Mouse (Mus musculus) gastrocnemius, postnatal 10 days (tissue): ENCODE results near the gene Jarid2. TPM values are rescaled to one million over a fixed set of nuclear protein-coding genes. Genes with fewer than 3 reads are reported as not detected.

Experiments used
- DNase-seq: peaks from one replicate; pipeline ENCODE4 v3.0.0; 2021; ENCODE audit warnings: mixed read lengths
- total RNA-seq, 2 experiments: library from RNA; stranded (reverse); gene quantifications; 2 replicates each; pipeline ENCODE4 v1.2.3; 2021

Jarid2 gene
- total RNA-seq, 2 experiments from 2014 or later = 51.7 to 61.3 TPM

DNA sequence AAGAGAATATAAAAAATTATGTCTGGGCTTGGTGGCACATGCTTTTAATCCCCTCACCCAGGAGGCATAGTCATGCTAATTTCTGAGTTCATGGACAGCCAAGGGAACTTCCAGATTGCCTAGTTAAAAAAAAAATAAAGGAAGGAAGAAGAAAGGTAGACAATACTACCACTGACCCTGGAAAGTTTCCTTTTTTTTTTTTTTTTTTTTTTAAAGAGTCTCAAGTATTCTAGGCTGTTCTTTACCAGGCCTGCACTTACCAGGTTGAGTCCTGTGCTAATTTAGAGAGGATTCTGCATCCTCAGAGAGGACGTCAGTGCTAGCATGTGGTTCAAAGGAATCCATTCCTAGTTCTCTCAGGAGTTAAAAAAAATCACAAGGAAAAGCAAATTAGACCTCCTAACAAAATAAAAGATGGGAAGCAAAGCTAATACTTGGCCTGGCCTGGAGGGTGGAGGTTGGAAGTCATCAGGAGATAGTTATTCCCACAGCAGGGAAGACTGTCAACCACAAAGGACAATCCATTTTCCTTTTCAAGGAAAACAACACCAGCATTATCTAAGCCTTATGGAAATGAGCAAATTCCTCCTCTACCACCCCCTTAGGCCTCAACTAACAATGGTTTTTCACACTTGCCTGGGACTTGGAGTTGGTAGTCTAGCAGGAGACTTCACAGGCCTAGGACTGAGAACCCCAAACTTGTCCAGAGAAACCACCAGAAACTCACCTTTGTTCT is 961 bp upstream of the Jarid2 start:
- DNase-seq = no peak

DNA sequence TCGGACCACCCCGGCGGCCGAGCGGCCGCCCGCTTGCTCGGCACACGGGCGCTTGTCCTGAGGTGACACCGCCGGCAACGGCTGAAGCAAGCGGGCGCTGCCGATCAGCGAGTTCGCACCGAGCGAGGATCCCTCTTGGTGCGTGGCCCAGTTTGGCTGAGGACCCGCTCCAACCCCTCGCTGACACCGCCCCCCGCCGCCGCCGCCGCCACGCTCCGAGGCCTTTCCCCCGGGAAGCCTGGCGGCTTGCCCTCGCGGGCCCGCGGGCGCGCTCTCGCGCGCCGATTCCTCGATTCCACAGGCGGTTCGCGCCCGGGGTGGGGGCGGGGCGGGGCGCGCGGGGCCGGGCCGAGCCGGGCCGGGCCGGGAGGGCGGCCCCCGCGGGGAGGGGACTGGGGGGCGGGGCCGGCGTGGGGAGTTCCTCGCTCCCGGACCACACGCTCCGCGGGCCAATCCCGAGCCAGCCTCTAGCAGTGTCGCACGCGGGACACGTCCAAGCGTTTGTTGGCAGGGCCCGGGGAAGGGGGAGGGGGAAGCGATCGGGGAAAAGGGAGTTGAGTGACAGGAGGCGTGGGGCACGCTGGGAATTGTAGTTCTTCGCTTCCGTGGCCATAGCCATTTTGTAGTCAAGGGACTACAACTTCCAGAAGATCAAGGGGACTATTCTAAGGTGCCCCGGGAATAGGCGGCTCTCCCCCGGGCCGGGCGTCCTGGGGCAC is 1.0 kb downstream of the Jarid2 start:
- DNase-seq = peak; percentile 99

DNA sequence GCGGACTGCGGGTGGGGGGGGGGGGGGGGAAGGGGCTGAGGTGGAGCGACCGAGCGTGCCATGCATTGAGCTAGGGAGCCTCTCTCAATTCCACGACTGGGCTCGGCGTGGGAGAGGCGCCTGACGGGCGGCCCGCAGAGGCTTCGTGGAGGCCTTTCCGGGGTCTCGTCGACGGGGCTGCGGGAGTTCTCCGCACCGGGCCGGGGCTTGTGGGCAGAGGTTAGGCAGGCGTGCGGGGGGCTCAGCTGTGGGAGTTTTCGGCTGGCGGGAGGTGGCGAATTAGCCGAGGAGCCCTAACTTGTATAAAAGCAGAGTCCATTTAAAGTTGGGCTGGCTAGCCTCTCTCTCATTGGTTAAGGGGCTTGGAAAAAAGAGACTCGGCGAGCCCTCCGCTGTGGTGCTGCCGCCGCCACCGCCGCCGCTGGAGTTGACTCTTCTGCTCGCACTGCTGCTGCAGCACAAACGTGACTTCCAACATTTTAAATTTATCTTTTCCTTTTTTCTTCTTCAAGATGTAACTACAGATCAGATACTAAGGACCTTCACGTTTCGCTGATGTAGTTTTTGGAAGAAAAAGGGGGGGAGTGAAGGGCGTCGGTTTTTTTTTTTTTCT is 1.8 kb downstream of the Jarid2 start:
- DNase-seq = peak; percentile 83

DNA sequence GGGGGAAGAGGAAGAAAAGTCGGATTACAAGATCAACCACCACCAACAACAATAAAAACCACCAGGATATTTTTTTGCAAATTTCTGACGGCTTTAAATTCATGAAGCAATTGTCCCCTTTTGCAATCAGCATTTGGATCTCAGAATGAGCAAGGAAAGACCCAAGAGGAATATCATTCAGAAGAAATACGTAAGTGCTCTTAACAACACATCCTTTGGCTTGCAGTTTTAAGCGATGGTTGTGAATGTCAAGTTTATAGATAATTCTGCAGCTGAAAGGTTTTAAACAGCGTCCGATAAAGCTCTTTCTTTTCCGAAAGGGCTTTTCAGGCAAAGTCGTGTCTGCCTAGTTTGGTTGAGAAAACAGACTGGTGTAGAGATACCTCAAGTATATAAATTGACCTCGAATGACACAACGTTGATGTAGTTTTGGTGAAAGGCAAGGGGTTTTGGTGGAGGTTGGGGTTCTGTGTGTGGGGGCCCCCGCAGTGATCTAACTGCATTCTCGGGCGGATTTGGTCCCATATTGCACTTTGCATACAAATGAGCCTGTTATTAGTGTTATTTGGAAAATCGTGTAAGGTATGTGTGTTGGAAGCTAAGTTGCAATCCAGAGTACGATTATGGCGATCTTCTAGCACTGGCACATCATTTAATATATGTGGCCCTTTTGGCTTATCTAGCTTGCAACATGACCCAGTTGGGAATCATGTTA is 2.6 kb downstream of the Jarid2 start:
- DNase-seq = no peak

DNA sequence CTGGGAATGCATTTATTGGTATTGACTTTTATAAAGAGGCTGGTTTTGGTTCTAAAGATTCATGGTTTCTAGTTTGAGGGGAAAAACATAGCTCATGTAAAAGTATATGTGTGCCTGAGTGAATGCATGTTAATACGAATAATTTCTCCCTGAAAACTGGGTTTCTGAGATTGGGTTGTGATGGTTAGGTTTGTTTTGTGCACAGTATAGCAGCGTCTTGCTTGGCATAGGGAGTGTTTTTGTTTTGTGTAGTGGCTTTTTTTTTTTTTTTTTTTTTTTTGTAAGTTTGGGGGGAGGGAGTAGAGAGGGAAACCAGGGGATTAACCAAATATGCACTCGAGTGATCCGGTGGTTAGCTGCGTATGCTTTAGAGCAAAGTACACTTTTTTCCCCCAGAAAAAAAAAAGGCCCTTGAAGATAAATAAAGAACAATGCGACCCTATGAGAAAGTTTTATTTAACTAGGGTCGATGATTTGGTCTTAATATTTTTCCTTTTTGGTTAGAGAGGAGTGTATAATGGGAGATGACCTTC is 3.2 kb downstream of the Jarid2 start:
- no peak for DNase-seq

DNA sequence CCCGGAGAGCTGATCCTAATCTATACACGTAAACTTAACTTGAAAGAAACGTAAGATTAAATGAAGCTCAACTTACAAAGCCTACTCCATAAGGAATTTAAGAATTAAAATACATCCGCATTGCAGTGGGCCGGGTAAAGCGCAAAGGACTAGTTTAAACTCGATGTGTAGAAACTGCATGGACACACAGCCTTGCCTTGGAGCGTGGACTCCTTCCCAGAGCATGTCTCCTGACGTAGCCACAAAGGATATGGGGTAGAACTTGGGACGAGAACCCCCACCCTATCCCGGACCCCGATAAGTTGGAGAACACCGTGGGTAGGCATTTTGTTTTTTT is 3.7 kb downstream of the Jarid2 start:
- DNase-seq = peak; percentile 16

DNA sequence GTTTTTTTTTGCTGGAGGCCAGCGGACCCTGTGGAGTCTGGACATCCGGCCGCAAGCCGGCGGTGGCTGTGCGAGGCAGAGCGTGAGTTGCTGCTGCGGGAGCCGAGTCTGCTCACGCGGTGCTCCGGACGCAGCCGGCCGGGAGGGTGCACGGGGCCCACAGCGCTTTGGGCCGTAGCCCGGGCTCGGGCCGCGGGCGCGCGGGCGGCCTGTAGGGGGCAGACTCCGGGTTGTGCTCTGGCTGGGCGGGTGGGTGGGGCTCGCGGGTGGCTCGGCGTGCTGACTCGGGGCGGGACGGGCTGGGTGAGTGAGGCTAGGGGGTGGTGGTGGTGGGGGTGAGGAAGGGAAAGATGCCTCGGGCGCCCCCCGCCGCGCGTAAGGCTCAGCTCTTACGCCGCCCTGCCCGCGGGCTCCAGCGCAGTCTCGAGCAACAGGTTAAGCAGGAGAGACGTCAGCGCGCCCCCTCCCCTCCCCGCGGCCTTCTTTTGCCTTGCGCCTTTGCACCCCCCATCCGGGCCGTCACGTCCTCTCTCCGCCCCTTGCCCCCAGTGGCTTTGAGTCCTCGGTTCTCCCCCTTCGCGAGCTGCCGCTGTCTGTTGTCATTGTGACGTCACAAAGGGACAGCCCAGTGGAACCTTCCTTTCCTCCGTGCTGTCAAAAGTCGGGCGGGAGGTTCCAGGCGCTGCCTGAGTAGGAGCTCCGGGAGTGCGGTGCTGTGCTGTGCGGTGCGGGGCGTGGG is 4.3 kb downstream of the Jarid2 start:
- DNase-seq = peak; percentile 92

DNA sequence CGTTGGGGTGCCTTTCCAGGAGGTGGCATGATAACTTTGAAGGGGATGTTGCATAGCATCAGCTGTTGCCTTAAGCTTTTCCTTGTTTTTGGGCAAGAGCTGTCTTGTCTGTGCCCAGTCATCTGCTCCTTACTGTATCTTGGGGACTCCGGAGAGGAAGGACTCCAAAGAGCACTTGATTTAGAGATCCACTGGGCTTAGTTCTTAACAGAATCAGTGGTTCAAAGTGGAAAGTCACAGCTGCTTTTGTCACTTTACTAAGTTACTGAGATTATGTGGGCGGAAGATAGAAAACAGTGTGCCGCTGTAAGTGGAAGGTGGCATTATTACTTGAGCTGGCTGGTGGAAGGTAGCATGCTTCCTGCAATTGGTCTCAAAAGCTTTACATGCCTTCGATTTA is 5.2 kb downstream of the Jarid2 start:
- DNase-seq = no peak

DNA sequence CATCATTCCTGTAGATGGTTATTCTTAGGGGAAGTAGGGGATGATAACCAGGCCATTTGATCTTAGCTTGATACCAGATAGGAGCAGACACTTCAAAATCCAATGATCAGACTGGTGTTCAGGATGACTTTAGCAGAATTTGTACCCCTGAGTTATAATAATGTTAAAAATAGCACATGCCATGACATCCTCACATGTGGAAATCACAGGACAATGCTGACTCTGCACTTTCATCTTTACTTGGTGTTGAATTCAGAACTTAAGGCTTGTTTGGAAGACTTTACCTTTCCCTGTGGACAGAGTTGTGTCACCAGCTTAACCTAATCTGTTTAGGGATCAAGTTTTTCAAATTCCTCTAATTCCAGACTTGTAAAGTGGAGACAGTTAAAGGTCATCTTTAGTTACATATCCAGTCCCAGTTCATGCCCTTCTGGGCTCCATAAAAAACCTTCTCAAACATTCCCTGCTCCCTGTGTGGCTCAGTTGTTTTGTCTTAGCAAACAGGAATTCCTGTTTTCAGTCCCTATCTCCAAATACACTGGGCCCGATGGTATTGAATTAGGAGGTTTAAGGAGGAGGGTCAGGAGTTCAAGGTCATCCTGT is 5.9 kb downstream of the Jarid2 start:
- DNase-seq = no peak

DNA sequence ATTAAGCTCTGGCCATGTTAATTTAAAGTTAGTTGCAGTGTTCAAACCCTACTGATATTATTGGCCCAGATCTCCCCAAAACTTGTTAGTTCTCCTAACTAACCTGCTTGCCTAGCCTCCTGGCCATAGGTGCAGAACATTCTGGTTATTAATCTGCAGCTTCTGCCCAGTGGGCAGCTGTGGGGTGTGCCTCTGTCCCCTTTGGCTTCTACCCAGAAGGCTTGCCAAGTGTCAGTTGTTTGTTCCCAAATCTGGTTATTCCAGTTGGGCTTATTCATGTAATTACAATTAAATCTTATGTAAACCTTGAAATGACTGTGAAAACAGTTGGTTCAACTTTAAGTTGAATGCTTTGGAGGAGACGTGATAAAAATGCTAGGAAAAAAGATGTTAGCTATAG is 8.0 kb downstream of the Jarid2 start:
- DNase-seq = no peak

DNA sequence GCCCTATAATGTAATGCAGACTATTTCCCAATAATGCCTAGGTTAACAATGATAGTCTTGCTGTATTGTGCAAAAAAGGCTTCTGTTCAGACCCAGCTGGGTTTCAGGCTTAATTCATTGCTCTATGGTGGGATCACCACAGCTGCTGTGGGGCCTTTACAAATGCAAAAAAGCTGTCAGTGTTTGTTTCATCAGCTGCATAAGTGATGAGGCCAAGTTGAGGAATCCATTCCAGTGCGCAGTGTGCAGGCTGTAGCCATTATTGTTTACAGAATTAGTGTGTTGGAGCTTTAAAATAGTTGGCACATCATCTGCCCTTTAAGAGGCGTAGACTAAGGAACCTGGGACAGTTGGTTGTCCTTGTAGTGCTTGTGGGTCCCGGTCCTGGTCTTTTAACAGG is 22.5 kb downstream of the Jarid2 start:
- DNase-seq = no peak

DNA sequence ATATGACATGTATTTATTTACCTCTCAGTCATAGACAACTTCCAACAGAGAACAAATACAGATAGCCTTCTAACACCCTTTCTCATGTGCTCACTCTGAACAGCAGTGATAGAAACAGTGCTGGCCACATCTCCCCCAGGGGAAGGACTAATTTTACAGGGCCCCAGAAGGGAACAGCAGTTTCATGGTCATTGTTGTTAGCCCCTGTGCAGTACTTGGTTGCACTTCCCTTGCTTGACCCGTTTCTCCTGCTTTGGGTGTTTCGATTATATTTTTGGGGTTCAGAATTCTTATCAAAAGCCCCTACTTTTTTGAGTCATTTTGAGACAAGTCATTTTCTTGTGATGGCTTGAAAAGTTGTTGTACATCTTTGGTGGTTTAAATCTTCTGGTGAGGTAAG is 23.9 kb downstream of the Jarid2 start:
- no peak for DNase-seq

DNA sequence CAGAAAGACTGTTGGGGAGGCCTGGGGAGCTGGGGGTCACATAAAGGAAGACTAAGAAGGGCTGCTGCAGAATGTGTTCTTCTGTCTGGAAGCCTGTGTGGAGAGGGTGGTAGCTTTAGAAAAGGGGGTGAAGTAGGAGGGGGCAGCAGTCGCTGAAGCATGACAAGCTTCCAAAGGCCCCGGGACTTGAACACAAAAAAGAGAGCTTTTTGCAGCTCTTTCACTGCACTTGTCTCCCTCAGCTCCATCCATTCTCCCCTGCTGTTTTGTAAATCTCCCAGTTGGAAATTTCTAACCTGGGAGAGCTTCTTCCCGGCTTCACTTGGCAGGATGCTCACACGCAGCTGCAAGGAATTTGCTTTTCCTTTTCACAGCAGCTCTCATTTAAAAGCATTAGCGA is 26.2 kb downstream of the Jarid2 start:
- no peak for DNase-seq

DNA sequence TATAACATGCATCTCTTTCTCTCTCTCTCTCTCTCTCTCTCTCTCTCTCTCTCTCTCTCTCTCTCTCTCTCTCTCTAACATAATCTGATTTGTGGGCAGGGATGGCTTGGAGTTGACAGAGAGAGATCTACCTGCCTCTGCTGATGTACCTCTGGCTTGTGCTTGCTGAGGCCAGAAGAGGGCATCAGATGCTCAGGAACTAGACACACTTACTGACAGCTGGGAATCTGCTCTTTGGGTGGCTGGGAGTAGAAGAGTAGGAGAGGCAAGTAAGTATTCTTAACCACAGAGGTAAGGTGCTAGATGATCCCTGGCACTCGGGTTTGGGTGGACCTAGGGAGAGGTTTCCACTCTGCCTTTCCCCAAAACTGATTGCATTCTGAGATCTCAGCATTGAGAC is 29.5 kb downstream of the Jarid2 start:
- no peak for DNase-seq

DNA sequence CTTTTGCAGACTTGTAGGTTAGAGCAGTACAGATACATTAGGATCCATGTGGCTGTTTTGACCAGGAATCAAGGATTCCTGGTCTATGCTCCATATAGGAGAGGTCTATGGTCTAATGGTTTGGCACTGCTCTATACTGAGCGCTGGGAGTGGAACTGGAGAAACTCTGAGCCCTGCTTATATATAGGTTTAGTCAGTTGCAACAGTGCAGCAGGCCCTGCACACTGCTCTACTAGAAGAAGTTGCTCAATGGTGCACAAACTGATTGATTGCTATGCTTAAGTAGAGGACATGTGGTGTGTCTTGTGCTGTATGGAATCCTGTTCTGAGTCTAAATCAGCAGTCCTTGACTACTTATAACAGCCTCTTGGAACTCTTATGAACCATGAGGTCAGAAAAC is 31.5 kb downstream of the Jarid2 start:
- DNase-seq = no peak

DNA sequence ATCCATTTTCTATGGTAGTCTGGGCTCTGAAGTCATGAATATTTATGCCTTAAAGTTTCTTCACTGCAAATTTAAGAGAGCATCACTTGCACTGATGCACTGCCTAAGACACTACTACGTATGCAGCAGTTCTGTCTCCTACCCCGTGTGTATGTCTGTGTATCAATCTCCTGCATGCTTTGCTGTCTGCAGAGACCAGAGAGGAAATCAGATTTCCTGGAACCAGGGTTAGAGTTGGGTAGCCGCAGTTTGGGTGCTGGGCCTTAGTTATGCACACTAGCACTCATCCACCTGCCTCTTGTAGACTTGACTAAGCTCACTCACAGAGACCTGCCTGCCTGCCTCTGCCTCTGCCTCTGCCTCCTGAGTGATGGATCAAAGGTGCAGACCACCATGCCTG is 33.8 kb downstream of the Jarid2 start:
- no peak for DNase-seq

DNA sequence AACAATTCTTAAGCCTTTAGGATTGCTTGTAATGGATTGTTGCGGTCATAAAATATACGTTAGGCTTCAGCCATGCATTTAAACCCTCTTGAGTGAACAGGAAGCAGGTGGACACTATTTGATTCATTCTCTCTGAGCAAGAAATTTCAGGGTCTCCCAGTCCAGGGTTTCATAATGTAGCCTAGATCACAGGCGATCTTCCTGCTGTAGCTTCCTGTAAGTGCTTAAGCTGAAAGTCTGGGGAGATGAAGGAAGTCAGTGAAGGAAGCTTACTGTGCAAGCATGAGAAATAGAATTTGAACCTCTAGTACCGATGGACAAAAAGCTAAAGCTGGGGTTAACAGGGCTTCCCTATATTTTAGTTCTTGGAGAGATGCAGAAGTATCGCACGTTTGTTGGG is 38.5 kb downstream of the Jarid2 start:
- DNase-seq = no peak

DNA sequence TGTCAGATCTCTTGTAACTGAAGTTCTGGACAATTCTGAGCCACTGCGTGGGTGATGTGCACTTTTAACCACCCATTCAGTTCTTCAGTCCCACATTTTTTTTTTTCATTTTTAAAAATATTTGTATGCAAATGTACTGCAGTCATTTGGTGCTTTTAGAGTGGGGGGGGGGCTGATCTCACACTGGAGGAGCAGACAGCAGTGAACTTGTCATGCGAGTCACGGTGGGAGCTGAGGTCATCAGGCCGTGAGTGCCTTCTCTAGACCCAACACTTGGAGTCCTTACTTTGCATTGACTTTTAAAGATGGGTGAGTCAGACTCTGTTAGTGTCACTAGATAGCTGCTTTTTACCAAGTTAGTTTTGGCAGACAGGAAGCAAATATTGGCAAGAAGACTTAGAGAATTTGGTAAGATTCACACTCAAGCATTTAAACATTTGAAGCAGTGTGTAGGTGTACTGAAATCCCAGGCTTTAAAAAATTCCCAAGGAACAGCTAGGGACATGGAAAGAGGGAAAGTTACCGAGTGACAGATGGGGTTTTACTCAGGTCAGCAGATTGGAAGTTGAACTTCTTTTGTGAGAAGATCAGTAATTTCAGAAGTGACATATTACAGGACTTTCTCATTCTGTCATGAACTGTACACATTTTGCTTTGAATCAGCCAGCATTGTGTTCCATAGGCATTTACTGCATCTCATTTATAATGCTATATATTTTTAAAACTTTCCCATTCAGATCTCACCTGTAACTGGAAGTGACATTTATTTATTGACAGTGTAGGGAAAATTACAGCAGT is 41.7 kb downstream of the Jarid2 start:
- no peak for DNase-seq

DNA sequence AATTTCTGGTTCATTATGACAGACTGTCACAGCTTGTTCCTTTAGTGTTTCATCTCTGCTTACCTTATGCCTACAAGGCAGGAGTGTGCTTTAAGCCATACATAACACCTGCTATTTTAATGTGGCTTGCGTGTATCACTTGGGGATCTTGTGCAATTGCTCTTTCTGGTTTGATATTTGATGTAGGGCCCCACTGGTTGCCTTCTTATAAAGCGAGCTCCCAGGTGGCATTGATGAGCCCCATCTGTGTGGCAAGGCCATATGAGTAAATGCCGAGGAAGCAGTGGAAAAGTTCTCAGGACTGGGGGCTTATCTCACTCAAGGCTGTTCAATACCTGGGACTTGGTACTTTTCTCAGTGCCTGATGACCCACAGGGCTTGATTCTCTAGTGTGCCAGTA is 43.5 kb downstream of the Jarid2 start:
- DNase-seq = no peak

DNA sequence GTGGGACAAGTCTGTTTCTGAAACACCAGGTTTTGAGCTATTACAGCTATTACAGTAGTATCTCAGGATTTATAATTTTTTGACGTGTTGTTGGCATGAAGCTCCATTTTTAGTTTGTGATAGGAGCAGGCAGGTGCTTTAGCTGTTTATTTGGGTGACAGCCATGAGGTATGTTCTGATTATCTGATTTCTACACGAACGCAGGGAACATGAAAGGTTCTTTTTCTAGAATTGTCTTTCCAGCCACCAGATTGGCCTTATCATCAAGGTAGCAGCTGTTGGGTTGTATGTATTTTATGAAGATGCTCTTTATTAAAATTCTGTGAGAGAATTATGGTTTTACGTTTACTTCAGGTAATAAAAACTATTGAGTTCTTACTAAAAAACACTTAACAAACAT is 45.1 kb downstream of the Jarid2 start:
- no peak for DNase-seq

DNA sequence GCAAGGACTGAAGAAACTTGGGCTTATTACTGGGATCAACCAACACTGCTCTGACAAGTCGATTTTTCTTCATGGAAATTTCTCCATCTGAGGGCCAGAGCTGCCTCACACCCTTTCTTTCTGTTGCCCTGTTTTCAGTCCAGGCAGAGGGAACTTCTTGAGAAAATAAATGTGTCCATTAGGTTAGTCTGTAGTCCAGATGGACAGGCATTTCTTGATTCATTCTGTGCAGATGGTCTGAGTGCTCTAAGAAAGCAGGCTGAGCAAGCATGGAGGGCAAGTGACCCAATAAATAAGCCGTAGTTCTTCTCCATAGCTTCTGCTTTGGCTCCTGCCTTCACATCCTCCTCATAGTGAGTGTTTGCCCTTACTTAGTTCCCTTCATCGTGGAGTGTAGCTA is 46.1 kb downstream of the Jarid2 start:
- no peak for DNase-seq
